Mouse (Mus musculus) cerebellum, adult 2 months (tissue): ENCODE data around the gene Actl6b.

Experiments
- CTCF ChIP-seq: fragments of 200-500 bp; IDR thresholded peaks from 2 replicates; pipeline ENCODE4 v1.5.1; 2011; ENCODE audit warnings: low read depth, mild to moderate bottlenecking, control low read depth, low read length, moderate library complexity, borderline replicate concordance; ENCODE audit not compliant: insufficient read depth
- POLR2A ChIP-seq: fragments of 200-500 bp; IDR thresholded peaks from 2 replicates; pipeline ENCODE4 v1.6.1; 2011; ENCODE audit warnings: low read length, control low read depth, borderline replicate concordance; ENCODE audit not compliant: insufficient read depth

DNA sequence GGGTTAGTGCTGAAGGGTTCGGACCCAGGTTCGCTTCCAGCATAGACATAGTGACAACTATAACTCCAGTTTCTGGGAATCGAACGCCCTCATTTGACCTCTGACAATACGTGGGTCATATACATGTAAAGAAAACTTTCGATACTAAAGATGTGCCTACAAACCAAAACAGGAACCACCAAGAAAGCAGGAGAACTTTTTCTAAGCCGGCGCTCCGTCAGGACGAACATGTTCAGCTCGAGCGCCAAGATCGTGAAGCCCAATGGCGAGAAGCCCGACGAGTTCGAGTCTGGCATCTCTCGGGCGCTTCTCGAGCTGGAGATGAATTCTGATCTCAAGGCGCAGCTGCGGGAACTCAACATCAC lies 48.0 kb downstream of the Actl6b start:
- no peak for TF ChIP-seq CTCF
- no peak for TF ChIP-seq POLR2A
